ENCODE assay signal across 11 mouse cellular contexts in the genomic region with DNA sequence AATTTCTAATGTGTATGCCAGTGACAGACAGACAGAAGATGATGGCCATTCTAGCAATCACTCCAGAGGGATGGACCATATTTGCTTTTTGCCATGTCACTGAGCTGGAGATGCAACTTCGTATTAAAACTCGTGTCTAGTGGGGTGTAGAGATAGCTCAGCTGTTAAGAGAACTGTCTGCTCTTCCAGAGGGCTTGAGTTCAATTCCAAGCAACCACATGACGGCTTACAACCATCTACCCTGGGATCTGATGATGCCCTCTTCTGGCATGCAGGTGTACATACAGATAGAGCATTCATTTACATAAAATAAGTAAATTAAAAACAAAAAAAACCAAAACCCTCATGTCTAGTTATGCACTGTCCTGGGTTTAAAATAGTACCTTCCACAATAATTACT. TPM values are rescaled to one million over a fixed set of nuclear protein-coding genes. Genes with fewer than 3 reads are reported as not detected.
DNase-seq lines count a peak whose midpoint lies in the region; ATAC-seq and TF ChIP-seq lines count a peak whose summit lies in the region.
"Had no signal": no experiment of that assay in that cellular context is flagged by ENCODE, and none has a peak within 500 bp of the region (broad histone marks: within the 10 kb centered on the region; RNA-seq: fewer than 3 reads in every experiment).

No protein-coding gene starts in this region.

- H3K4me2 ChIP-seq in kidney, postnatal 0 days (ENCODE audit: low read length): no peak overlapping the region
- no peak overlapping the region for H3K4me2 ChIP-seq in kidney, embryonic 14.5 days (replicated peaks; ENCODE audit: low read depth, low read length)
- peak overlapping the region; percentile 89 for H3K4me2 ChIP-seq in liver, embryonic 13.5 days

- WGBS in kidney, postnatal 0 days: 84% methylated on average over 3 of the region's 3 CpGs
- 90% methylated on average over 3 of the region's 3 CpGs for WGBS in kidney, embryonic 14.5 days
- WGBS in liver, embryonic 13.5 days (ENCODE audit: insufficient replicate concordance): 46% methylated on average over 3 of the region's 3 CpGs

- no peak overlapping the region for H3K9ac ChIP-seq in kidney, postnatal 0 days (ENCODE audit: low read depth, low read length)
- no peak overlapping the region for H3K9ac ChIP-seq in kidney, embryonic 14.5 days (ENCODE audit: low read depth, low read length)
- H3K9ac ChIP-seq in liver, embryonic 13.5 days: 0 out of 2 replicates have a peak overlapping the region, but pooled peaks have one; percentile 85
- H3K9ac ChIP-seq: embryonic facial prominence, embryonic 15.5 days had no signal

- no peak overlapping the region for H3K27ac ChIP-seq in kidney, postnatal 0 days
- no peak overlapping the region for H3K27ac ChIP-seq in kidney, embryonic 14.5 days (ENCODE audit: low read depth, low read length)
- H3K27ac ChIP-seq in liver, embryonic 13.5 days: no peak overlapping the region
- H3K27ac ChIP-seq: embryonic facial prominence, embryonic 15.5 days; lung, embryonic 15.5 days had no signal

- H3K4me3 ChIP-seq in kidney, postnatal 0 days (replicated peaks; ENCODE audit: low read depth, low read length): no peak overlapping the region
- no peak overlapping the region for H3K4me3 ChIP-seq in kidney, embryonic 14.5 days (ENCODE audit: low read length)
- H3K4me3 ChIP-seq in liver, embryonic 13.5 days (replicated peaks): peak overlapping the region; percentile 82

- no peaks in the 10 kb centered on the region for H3K9me3 ChIP-seq in kidney, postnatal 0 days (replicated peaks; ENCODE audit: low read length)
- no peaks in the 10 kb centered on the region for H3K9me3 ChIP-seq in kidney, embryonic 14.5 days (ENCODE audit: control insufficient read depth, low read length)
- no peaks in the 10 kb centered on the region for H3K9me3 ChIP-seq in liver, embryonic 13.5 days (replicated peaks)
- H3K9me3 ChIP-seq: embryonic facial prominence, embryonic 15.5 days; lung, embryonic 15.5 days had no signal

- H3K27me3 ChIP-seq in kidney, postnatal 0 days (ENCODE audit: insufficient read depth, low read length): no peaks in the 10 kb centered on the region
- H3K27me3 ChIP-seq in kidney, embryonic 14.5 days (ENCODE audit: control insufficient read depth, insufficient read depth, low read length): no peaks in the 10 kb centered on the region
- no peaks in the 10 kb centered on the region for H3K27me3 ChIP-seq in liver, embryonic 13.5 days
- H3K27me3 ChIP-seq: embryonic facial prominence, embryonic 15.5 days; lung, embryonic 15.5 days had no signal

- H3K4me1 ChIP-seq in kidney, postnatal 0 days (replicated peaks; ENCODE audit: insufficient read depth, low read length): 0 out of 2 replicates have a peak, but pooled peaks cover 3% of the 10 kb centered on the region
- peaks cover 10% of the 10 kb centered on the region; the same call in 1 of the 2 replicates for H3K4me1 ChIP-seq in kidney, embryonic 14.5 days (ENCODE audit: control insufficient read depth, insufficient read depth, low read length)
- peaks cover 29% of the 10 kb centered on the region for H3K4me1 ChIP-seq in liver, embryonic 13.5 days (replicated peaks)

- H3K36me3 ChIP-seq in kidney, postnatal 0 days (ENCODE audit: insufficient read depth, low read length): no peaks in the 10 kb centered on the region
- no peaks in the 10 kb centered on the region for H3K36me3 ChIP-seq in kidney, embryonic 14.5 days (ENCODE audit: control insufficient read depth, insufficient read depth, low read length)
- H3K36me3 ChIP-seq in liver, embryonic 13.5 days: 0 out of 2 replicates have a peak, but pooled peaks cover 3% of the 10 kb centered on the region
- H3K36me3 ChIP-seq: embryonic facial prominence, embryonic 15.5 days; lung, embryonic 15.5 days had no signal

- TF ChIP-seq CTCF in kidney, postnatal 0 days (IDR thresholded peaks at IDR 0.05; ENCODE audit: low read depth): peak; percentile 32; the same call in 1 of the 2 replicates

- no peak for ATAC-seq in kidney, postnatal 0 days (replicated peaks; ENCODE audit: low FRiP score, low read depth)
- no peak for ATAC-seq in kidney, embryonic 14.5 days (ENCODE audit: low FRiP score, low TSS enrichment)
- ATAC-seq in liver, embryonic 13.5 days (ENCODE audit: low read depth): no peak
- no peak for ATAC-seq in granulocyte monocyte progenitor cell, adult 5-6 weeks (replicated peaks; ENCODE audit: poor library complexity, severe bottlenecking)

- no peak for DNase-seq in kidney, postnatal 0 days (ENCODE audit: low spot score)
- DNase-seq in B cell, adult 2 months: peak; percentile 9 to 12
- DNase-seq in ZHBTc4 (ENCODE audit: low read depth, low spot score): peak; percentile 41
- DNase-seq in liver, embryonic 13.5 days: no peak
- DNase-seq in ovary, adult 18-20 months (ENCODE audit: low spot score): no peak
- DNase-seq in ovary, postnatal 14 days (ENCODE audit: low spot score): no peak
- DNase-seq: gastrocnemius, postnatal 36 days had no signal

RNA-seq across cellular contexts. Expression of a gene that starts 1.5 kb away (rescaled TPM):
- polyA plus RNA-seq in kidney, postnatal 0 days (2015; fragmentation: Nextera tagmentation; extraction: Ambion mirVana): 8.3 and 10.5 TPM in 2 replicates
- polyA plus RNA-seq in kidney, embryonic 14.5 days (2014; fragmentation: Nextera tagmentation; extraction: Ambion mirVana): 6.4 and 8.1 TPM in 2 replicates
- 3.0 and 3.7 TPM in 2 replicates for polyA plus RNA-seq in liver, embryonic 13.5 days (2015; fragmentation: Nextera tagmentation; extraction: Ambion mirVana)
- total RNA-seq in granulocyte monocyte progenitor cell, adult 5-6 weeks (2014; fragmentation: Nextera tagmentation): 2.3 and 4.8 TPM in 2 replicates
- total RNA-seq in granulocyte monocyte progenitor cell, adult 5-6 weeks (2017): 1.6 and 3.8 TPM in 2 replicates

RNA-seq across cellular contexts. Expression of a gene that starts 1.9 kb away (rescaled TPM):
- polyA plus RNA-seq in kidney, postnatal 0 days (2015; fragmentation: Nextera tagmentation; extraction: Ambion mirVana): 40.0 and 43.1 TPM in 2 replicates
- polyA plus RNA-seq in kidney, embryonic 14.5 days (2014; fragmentation: Nextera tagmentation; extraction: Ambion mirVana): 37.6 and 40.7 TPM in 2 replicates
- polyA plus RNA-seq in liver, embryonic 13.5 days (2015; fragmentation: Nextera tagmentation; extraction: Ambion mirVana): 23.0 and 30.1 TPM in 2 replicates
- 30.7 and 35.0 TPM in 2 replicates for total RNA-seq in granulocyte monocyte progenitor cell, adult 5-6 weeks (2014; fragmentation: Nextera tagmentation)
- total RNA-seq in granulocyte monocyte progenitor cell, adult 5-6 weeks (2017): 24.6 and 28.7 TPM in 2 replicates

Comparison
In these comparisons a context has a peak if more than half of its experiments do, and no peak if none do; other contexts are left out.
1. DNase-seq: peak in B cell, adult 2 months (2 of 2) and ZHBTc4 (single experiment); none in kidney, postnatal 0 days (single experiment), liver, embryonic 13.5 days (single experiment), ovary, adult 18-20 months (single experiment) and ovary, postnatal 14 days (single experiment).